Mouse (Mus musculus) yolk sac, embryonic 10.5 days (tissue): ENCODE results near the gene Gna12.

Source experiments
- DNase-seq: peaks from one replicate; pipeline ENCODE4 v3.0.0-alpha.2; 2017; ENCODE audit warnings: low spot score

Gene Gna12

DNA sequence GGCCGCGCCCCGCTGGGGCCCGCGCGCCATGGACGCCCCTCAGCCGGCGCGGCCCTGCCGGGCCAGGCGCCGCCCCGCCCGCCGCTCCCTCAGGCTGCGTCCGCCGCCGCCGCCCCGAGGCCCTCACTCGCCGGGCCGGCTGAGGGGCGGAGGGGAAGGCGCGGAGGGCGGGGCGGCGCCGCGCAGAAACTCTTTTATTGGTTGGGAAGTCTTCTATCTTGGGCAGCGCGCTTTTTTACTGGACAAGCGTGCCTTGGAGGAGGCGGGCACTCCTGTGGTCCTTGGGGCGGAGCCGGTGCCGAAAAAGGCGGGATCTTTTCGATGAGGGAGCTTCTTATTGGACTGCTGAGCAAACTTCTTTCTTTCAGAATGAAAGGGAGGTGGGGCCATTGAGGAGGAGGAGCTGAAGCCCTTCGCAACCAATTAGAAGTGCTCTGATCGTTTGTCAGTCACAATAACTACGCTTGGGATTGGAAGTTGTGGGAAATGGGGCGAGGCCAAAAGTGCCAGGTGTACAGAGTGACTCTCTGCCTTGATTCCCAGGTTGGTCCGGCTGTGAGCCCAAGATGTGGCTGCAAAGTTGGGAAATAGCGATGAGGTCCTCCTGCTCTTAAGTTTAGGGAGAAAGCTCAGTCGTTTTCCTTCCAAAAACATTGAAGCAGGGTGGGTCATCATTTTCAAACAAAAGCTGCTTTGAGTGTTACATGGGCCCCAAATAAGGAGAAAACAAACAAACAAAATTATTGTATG is at the start of gene Gna12:
TSS of gene Gna12 (minus strand) at position 118 of the 750 bp plus-strand sequence.
- peak; percentile 99 for DNase-seq

DNA sequence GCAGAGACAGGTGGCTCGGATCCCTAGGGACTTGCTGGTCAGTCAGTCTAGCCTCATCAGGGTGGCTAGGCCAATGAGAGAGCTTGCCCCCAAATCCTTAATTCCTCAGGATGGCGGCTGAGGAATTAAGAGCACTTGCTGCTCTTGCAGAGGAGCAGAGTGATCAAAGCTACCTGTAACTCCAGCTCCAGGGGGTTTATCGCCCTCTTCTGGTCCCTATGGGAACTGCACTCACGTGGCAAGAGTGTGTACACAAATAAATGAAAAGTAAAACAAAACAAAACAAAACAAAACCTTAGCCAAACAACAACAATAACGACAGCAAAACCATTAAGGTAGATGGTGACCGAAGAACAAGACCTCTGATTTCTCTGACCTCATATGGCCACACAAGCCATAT is 48.4 kb upstream of the Gna12 start:
- no peak for DNase-seq

DNA sequence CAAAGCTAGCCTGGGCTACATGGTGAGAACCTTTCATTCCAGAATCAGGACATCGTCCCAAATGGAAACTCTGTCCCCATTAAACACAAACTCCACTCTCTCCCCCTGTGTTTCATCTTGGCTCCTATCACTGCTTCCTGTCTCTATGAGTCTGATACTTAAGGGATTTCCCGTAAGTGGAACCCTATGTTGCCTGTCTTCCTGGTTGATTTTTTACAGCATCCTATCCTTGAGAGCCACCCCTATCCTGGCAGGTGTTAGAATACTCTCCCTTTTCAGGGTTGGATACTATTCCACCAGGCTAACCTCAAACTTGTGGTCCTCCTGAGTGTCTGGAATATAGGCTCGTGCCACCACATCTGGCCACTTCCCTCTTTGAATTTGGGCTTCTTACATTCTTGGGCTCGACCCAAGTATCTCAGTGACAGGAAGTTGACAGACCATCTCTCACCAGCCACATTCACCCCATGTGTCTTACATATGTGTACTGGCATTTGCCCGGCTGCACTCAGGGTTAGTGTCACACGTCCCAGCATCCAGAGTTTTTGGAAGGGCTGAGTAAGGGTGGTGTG is 43.6 kb upstream of the Gna12 start:
- DNase-seq, result no peak

DNA sequence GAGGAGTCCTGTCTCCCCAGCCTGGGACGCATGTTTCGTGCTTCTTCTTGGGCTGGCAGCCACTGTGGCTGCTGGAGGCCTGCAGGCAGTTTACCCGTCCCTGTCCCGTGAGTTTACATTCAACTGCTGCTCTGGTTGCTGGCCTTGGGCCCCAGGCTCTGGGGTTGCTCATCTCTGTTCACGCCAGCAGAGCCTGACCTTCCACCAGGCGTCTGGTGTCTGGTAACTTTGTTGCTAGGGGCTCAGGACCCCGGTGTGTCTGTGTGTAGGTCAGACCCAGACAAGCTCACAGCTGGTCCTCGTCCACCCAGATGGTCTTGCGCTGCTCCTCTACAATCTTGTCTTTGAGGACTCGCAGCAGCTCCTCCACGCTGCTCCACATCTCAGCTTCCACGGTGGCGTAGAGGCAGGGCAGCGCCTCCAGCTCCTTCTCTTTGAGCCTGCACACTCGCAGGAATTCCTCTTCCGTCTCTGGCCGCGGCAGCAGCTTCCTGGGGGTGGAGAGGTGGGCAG is 42.9 kb upstream of the Gna12 start:
- DNase-seq, result peak; percentile 75

DNA sequence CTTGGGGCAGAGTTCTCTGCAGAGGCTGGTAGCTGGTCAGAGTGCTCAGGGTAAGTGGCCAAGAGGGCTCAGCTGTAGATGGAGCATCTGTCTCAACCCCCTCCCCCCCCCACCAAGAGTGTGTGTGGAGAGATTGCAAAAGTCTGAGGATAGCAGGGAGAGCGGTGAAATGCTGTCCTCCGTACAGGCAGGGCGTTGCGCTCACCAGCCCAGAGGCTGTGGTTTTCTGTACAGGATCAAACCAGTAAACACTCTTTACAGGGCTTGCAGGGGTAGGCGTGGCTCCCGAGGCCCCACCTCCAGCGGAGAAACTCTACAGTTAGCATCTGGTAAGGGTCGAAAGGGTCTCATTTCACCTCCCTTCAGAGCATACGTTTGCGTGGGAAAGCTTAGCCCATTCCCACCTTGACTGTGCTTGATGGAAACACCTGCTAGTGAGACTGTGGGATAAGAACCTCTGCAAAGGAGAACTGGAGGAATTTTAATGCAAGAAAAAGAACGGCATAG is 42.4 kb upstream of the Gna12 start:
- peak; percentile 43 for DNase-seq

DNA sequence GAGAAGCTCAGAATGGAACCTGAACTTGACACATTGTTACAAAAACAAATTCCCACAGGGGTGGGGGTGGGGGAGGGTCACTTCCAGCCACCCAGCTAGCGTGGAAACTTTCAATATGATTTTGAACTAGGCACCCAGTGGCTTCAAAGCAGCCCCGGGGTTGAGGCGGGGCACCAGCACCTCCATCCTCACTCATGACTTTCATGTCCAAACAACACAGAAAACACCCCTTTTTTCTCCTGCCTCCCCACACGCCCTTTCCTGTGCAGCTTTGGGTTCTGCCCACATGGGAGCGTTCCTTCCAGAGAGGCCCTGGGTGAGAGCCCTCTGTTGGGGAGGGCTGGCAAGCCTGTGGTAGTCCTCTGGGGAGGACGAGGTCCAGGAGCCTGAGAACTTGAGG is 41.0 kb upstream of the Gna12 start:
- no peak for DNase-seq

DNA sequence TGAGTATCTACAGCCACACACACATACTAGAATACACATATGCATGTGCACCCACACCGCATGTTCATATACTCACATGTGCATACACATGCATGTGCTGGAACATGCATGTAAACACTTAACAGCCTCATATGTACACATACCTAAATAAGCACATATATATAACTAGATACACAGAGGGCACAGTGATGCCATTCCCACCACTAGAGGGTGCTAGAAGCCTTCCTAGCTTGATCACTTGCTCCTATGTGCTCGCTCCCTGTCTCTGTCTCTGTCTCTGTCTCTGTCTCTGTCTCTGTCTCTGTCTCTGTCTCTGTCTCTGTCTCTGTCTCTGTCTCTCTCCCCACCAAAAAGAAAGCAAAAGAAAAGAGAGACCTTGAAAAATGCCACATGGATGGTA is 38.8 kb upstream of the Gna12 start:
- no peak for DNase-seq

DNA sequence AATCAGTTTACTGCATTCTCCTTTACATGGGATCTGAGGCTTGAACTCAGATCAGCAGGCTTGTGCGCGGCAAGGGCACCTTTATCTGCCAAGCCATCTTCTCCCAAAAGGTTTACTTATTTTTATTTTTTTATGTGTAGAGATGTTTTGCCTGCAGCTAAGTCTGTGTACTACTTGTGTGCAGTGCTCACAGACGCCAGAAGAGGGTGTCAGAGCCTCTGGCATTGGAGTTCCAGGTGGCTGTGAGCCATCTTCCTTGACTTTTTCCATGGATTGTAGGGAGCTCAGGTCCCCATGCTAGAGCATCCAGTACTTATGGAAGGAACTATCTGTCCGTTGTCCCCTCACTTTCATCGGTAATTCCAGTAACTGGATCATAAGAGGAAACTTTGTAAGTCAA is 29.5 kb upstream of the Gna12 start:
- no peak for DNase-seq

DNA sequence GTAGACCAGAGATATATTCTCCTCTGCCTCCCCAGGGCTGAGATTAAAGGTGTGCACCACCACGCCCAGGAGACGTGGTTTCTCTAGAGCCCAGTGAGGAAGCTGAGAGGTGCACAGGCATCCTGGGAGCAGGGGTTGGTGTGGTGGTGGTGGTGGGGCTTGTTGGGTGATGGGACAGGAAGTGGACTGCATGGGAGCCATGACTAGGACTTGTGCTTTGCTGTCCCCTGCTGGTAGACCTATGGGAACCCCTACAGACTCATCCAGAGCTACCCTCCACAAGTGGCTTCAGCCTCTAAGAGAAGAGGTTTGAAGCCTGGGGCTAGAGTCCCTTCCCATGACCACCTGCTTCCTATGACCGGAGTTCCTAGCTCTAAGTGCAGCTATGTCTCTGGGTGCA is 28.1 kb upstream of the Gna12 start:
- DNase-seq, result no peak

DNA sequence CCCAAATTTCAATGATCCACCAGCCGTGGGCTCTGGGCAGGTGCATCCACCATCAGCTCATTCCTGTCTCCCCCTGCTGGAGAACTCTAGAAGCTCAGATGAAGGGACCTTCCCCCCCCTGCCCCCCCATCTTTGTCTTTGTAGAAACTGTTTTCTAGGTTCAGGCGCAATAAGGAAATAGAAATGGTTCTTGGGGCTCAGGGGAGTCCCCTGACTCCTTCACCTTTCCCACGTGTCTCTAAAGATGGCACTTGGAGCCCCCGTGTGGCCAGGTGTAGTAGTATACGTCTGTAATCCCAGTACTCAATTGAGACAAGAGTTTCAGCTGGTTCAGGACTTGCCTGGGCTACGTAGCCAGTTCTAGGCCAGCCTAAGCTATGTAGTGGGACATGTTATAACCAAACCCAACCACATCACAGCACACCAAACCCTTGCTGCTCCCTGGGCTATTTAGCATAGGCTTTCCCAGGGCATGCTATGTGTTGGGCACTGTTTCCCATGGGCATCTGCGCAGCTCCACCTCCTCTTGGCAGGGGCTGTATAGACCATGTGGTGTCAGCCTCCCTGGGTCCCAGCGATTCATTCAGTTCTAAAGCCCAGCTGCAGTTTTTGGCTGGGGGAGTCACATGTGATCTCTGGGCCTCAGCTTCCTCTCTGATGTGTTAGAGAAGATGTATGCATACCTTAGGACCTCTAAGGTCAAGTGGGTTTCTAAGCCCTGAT is 27.4 kb upstream of the Gna12 start:
- DNase-seq, result no peak

DNA sequence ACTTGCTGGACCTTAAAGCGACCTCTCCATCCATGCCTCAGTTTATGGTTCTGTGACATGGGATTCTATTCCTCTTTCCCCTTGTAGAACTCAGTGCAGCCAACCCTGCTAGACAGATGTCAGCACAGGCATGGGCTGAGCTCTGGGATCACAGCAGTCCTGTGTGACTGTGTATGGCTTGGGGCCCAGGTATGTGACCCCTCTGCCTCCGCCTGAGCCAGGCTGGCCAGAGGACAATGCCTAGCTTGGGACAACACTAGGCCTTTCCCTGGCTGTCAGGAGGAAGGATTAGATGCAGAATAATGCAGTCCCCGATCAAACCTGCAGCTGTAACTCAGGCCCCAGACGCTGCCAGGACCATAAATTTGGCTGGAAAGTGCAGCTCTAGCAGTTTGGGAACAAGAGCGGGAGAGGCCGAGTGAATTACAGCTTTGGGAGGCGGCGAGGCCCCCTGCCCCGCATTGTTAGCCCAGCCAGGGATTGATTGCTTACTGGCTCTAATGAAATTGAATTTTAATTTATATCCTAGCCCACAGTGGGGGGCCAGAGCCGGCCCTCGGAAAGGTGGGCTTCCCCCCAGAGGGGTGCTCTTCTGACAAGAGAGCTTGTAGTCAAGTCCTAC is 25.8 kb upstream of the Gna12 start:
- DNase-seq, result no peak

DNA sequence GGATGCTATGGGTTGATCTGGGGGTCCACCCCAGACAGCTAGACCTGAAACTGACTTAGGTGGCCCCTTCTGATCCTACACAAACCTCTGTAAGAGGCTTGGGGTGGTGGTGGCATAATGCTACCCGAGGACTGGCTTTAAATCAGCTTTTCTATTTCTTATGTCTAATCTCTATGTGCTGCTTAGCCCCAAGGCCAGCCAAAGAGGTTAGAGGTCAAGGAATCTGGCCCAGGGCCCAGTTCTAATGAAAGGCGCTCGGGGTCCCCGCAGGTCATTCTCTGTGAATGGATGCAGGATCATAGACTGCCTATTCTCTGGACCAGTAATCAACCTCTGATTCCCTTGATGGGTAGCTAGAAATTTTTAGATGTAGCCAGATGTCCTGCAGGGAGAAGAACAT is 24.5 kb upstream of the Gna12 start:
- DNase-seq, result no peak

DNA sequence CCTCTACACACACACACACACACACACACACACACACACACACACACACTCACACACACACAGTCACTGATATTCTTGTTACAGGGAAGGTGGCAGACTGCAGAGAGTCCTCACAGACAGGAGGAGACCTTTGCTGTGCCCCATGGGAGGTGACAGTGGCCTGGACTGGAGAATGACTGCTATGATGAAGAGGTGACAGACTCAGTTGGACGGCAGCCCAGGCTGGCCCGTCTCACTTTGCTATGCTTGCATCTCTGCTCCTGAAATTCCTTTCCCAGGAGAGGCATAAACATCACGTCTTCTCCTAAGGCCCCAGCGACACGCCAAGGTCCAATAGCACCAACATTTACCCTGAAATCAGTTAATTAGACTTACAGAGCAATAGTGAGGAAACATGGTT is 23.5 kb upstream of the Gna12 start:
- DNase-seq, result no peak

DNA sequence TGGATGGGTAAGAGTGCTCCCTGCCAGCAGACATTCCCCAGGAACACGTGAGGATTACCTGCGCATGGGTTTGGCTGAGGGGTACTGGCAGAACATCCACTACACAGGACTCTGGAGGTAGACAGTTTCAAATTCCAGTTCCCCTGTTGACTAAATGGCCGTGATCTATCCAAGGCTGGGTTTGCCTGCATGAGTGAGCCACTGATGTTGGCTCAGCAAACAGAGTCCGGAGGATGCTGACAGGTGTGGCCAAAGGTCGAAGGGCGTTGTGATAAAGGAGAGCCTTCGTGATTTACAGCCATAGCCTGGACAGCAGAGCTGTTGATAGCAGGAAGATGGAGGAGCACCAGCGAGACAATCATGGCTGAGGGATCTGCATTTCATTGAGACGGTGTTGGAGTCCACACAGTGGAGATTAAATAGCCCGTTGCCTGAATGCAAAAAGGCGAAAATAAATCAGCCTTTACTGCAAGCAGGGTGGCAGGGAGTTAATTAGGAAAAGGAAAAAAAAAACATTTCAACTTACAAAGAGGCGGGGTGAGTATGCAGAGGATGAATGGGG is 22.3 kb upstream of the Gna12 start:
- peak; percentile 77 for DNase-seq

DNA sequence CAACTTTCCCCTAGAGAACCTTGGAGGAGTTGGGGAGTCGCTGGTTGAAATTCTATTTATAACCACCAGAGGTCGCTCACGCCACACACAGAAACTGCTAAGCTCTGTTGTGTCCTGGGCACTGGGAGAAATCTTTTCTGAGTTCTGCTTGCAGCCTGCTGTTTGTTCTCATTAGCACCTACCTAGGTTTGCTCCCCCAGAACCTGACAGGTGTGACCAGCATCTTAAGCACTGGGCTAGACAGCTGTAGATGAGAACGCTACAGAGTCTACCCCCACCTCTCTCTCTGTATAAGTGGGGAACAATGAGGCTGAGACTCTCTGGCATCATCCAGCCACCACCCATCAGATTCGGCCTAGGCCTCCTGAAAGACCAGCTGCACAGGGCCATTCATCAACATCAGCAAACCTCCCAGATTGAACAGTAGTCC is 17.1 kb upstream of the Gna12 start:
- DNase-seq, result peak; percentile 48

DNA sequence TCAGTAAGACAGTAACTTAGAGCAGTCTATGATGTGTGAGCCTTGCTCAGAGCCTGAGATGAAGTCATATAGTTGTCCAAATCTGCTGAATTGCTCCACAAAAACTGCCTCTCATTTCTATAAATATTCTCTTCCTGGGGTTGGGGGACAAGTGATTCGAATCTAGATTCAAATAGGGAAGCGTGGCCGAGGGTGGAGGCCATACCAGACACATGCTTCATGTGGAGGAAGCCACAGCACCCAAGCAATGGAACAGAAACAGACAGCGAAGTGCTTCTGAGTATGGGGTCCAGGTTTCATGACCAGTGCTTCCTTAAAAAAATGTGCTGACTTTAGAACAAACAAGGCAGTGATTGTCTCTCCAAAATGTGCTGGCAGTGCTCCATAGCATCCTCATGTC is 11.7 kb upstream of the Gna12 start:
- no peak for DNase-seq

DNA sequence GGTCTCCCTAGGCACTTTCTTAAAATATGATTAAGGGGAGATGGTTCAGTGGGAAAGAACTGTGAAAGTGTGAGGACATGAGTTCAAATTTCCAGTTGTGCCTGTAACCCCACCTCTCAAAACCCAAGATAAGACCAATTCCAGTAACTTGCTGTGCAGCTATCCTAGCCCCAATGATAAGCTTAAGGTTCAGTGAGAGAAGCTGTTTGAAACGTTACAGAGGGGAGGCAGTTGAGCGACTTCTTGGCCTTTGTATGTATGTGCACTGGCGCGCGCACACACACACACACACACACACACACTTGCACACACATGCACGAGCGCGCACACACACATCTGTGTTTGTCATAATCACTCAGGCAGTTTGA is 817 bp upstream of the Gna12 start:
- no peak for DNase-seq

DNA sequence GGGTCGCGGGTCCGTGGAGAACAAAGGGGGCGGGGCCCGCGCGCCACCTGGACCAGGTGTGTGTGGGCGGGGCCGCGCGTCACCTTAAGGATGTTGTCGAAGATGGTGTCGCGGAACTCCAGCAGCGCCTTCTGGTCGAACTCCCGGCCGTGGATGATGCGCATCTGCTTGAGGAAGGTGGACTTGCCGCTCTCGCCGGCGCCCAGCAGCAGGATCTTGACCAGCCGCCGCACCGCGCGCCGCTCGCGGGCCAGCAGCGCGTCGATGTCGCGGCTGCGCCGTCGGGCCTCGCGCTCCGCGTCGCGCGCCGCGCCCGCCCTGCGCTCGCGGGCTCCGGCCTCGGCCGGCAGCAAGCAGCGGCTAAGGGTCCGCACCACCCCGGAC is 328 bp downstream of the Gna12 start:
- peak; percentile 70 for DNase-seq

DNA sequence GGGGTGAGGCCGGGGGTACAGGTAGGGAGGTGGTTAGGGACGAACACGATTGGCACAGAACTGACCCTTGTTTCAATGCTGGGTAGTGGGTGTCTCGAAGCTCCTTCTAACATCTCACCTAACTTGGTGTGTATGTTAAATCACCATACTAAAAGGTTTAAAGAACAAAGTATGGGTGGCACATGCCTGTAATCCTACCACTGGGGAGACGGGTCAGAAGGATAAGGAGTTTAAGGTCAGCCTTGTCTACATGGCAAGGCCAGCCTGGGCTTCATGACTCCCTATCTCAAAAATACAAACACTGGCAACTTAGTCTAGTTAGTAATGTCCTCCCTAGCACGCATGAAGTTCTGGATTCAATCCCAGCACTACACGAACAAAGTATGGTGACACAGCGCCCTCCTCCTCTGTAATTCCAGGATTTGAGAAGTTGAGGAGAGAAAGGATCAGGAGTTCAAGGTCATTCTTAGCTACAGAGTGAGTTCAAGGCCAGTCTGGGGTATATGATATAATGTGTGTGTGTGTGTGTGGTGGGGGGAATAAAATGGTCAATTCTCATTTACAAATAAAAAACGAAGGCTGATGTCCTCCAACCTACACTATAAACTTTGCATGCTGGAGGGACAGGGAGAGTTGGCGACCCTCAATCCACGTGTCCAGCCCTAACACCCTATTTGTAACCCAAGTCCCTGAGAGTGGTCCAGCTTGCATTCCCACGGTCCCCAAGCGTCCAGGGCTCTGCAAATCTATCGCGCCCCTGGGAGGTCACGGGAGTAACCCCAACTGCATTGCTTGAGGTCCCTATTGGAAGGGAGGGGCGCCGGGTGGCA is 935 bp downstream of the Gna12 start:
- DNase-seq, result no peak

DNA sequence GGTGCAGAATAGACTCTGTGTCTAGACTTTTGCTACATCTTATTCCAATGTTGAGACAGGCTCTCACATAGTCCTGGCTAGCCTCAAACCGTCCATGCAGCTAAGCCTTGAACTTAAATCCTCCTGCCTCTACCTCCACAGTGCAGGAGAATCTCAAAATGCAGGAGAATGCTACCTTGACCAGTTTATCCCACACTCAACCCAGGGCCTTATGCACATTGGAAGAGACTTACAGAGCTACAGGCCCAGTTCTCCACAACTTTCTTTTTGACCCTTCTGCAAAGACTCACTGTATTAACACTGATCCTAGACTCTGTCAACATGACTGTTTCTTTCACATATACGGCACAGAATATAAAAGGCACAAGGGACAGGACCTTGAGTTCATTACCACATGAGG is 1.9 kb downstream of the Gna12 start:
- DNase-seq, result no peak

DNA sequence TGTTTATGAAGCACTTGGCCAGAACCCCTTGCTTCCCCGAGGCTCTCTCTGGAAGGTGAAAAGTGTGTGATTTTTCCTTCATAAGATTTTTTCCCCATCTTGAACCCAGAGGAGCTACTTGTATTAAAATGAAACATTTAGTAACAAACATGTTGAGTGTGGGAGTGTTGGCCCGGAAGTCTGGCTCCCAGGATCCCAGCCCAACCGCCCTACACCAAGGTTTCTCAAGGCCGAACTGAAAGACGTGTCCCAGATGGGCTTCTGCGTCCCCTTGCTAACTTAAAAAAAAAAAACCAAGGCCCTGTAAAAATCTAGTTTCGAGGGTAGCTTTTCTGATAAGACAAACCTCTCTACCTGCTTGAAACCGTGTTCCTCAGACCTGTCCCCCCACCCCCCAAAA is 2.3 kb downstream of the Gna12 start:
- DNase-seq, result no peak
